ENCODE assay signal across 8 mouse cellular contexts in genomic region chr17:83548501-83549233, GRCm38 (mm10). TPM values are rescaled to one million over a fixed set of nuclear protein-coding genes. Genes with fewer than 3 reads are reported as not detected.
DNase-seq lines count a peak whose midpoint lies in the region; ATAC-seq lines count a peak whose summit lies in the region.
"Had no signal": no experiment of that assay in that cellular context is flagged by ENCODE, and none has a peak within 500 bp of the region (broad histone marks: within the 10 kb centered on the region; RNA-seq: fewer than 3 reads in every experiment).

No protein-coding gene starts in this region.

- no peak overlapping the region for H3K4me2 ChIP-seq in forebrain, embryonic 12.5 days
- H3K4me2 ChIP-seq: neural tube, embryonic 13.5 days had no signal

- 20% methylated on average over 12 of the region's 12 CpGs for WGBS in forebrain, embryonic 12.5 days

- 0 out of 2 replicates have a peak overlapping the region, but pooled peaks have one; percentile 9 for H3K27ac ChIP-seq in forebrain, embryonic 12.5 days
- H3K27ac ChIP-seq: neural tube, embryonic 13.5 days had no signal

- intact Hi-C loops in left cerebral cortex, postnatal 10 days (cut with DNase I): no loop called here

- 0 out of 2 replicates have a peak, but pooled peaks have one; percentile 55 for ATAC-seq in forebrain, embryonic 12.5 days (ENCODE audit: low FRiP score)
- ATAC-seq in megakaryocyte, adult 5-6 weeks (ENCODE audit: poor library complexity, severe bottlenecking): peak; percentile 71
- no peak for ATAC-seq in erythroblast, adult 5-6 weeks (replicated peaks; ENCODE audit: low FRiP score, poor library complexity, severe bottlenecking)

- no peak overlapping the region for H3K4me3 ChIP-seq in forebrain, embryonic 12.5 days (replicated peaks)
- H3K4me3 ChIP-seq: neural tube, embryonic 13.5 days had no signal

- no peak overlapping the region for H3K9ac ChIP-seq in forebrain, embryonic 12.5 days
- H3K9ac ChIP-seq: neural tube, embryonic 13.5 days had no signal

- H3K4me1 ChIP-seq in forebrain, embryonic 12.5 days: peaks cover 35% of the 10 kb centered on the region

- no peaks in the 10 kb centered on the region for H3K9me3 ChIP-seq in forebrain, embryonic 12.5 days
- H3K9me3 ChIP-seq: neural tube, embryonic 13.5 days had no signal

- H3K27me3 ChIP-seq in forebrain, embryonic 12.5 days: peaks cover 49% of the 10 kb centered on the region

- peak; percentile 39 to 68 for DNase-seq in left cerebral cortex, postnatal 10 days (ENCODE audit: extremely low spot score in 1 of 2, low spot score in 2 of 2)
- DNase-seq in left cerebral cortex, adult 11 months (ENCODE audit: low spot score): no peak
- peak; percentile 35 for DNase-seq in c-Kit-positive CD71-negative TER-119-negative erythroid progenitor cells, embryonic 14.5 days (ENCODE audit: low read depth)
- peak; percentile 74 for DNase-seq in thymus, postnatal 0 days (ENCODE audit: low spot score)

- H3K36me3 ChIP-seq in forebrain, embryonic 12.5 days (replicated peaks): no peaks in the 10 kb centered on the region
- H3K36me3 ChIP-seq: neural tube, embryonic 13.5 days had no signal

RNA-seq across cellular contexts. Expression of gene Cox7a2l, which starts 31.5 kb away (rescaled TPM):
- 100 to 1,000 TPM; 193 to 198 TPM for total RNA-seq in left cerebral cortex, postnatal 10 days (2021)
- polyA plus RNA-seq in forebrain, embryonic 12.5 days (2016; fragmentation: Nextera tagmentation; extraction: Ambion mirVana): 140 TPM in 2 replicates
- total RNA-seq in megakaryocyte, adult 5-6 weeks (2015): 266 and 313 TPM in 2 replicates
- total RNA-seq in megakaryocyte, adult 5-6 weeks (2017): 182 and 228 TPM in 2 replicates
- polyA plus RNA-seq in thymus, postnatal 0 days (2015; fragmentation: Nextera tagmentation; extraction: Ambion mirVana): 251 and 271 TPM in 2 replicates
- 86.7 and 92.8 TPM in 2 replicates for total RNA-seq in erythroblast, adult 5-6 weeks (2015; ENCODE audit: low replicate concordance)
- 57.4 and 72.8 TPM in 2 replicates for total RNA-seq in erythroblast, adult 5-6 weeks (2017; ENCODE audit: low replicate concordance)
